Mouse (Mus musculus) Patski (cell line): Measurements from ENCODE around the gene Ctcf. TPM values are rescaled to one million over a fixed set of nuclear protein-coding genes. Genes with fewer than 3 reads are reported as not detected.

ENCODE experiments used
- ATAC-seq: fragments of 100-300 bp; one replicate; pipeline ENCODE4 v1.8.0; 2021
- CTCF ChIA-PET: fragments of 350-600 bp; sonication (Branson Sonifier 250); formaldehyde crosslinking; loops from one replicate; lab custom pipeline; 2022; ENCODE audit warnings: inconsistent platforms; lab: Charles Lee
- POLR2A ChIA-PET: fragments of 350-600 bp; sonication (Branson Sonifier 250); formaldehyde crosslinking; loops from one replicate; lab custom pipeline; 2022; ENCODE audit warnings: antibody characterized with exemption, inconsistent platforms; lab: Charles Lee
- DNase-seq: peaks from one replicate; pipeline ENCODE4 v3.0.0-alpha.2; 2011; ENCODE audit warnings: low read depth, low spot score
- H3K27me3 ChIP-seq: fragments of 371-371 bp; one replicate; pipeline ENCODE4 v1.5.1; 2021
- CTCF ChIP-seq: fragments of 100-300 bp; IDR thresholded peaks from one replicate; pipeline ENCODE4 v1.5.1; 2021
- in situ Hi-C: fragments of 300-500 bp; cut with MboI; formaldehyde crosslinking; loops from 3 replicates; pipeline ENCODE4 v1.11.1; 2018; ENCODE audit warnings: low pct_unique_long_range_greater_than_20kb, mixed read lengths
- polyA plus RNA-seq: library from polyadenylated mRNA; unstranded; gene quantifications from one replicate; pipeline ENCODE4 v1.2.3, GENCODE M21; 2021

The Ctcf gene
- polyA plus RNA-seq, 1 experiment from 2014 or later: 62.5 TPM

DNA sequence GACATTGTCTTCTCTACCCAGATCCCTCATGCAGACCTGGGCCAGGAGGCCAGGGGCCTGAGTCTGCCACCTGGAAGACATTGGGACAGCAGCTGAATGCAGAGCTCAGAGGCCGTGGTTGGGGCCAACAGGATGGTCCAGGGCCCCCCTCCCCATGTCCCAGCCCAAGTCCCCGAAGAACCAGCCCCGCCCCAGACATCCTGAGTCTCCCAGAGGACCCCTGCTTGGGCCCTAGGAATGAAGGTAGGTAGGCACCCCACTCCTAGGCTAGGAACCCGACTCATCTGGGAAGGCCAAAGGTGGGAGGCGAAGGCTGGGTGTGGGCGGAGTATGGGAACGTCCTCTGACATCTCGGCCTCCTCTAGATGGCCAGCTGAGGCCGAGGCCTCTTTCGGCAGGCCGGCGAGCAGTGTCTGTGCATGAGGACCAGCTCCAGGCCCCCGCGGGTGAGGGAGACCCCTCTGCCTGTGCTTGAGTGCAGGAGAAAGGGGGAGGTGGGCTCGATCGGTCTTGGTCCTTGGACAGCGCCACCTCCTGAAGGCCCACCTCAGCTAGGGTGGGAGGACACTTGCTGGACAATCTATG is 60.9 kb downstream of the Ctcf start:
- no peaks in the 10 kb centered on the region for H3K27me3 ChIP-seq
- CTCF ChIA-PET: no interaction called here
- in situ Hi-C loops: no loop called here
- no peak for DNase-seq
- no peak for TF ChIP-seq CTCF
- no peak for ATAC-seq
- POLR2A ChIA-PET: no interaction called here

DNA sequence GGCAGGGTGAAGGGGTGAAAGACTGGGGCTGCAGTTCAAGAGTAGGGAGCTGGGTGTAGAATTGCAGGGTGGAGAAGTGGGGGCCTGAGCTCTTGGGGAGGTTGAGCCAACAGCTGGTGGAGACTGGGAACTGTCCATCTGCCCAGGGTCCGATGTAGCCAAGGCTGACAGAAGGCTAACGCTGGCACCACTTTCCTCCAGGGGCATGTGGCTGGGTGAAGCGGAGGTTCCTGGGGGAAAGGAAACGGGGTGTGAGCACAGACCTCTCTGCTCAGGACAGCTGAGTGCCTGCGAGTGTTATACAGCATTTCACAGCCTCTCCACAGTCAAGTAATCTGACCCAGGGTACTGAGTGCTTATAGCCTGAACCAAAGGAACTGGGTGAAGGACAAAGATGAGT is 62.4 kb downstream of the Ctcf start:
- no peak for TF ChIP-seq CTCF
- in situ Hi-C loops: no loop called here
- CTCF ChIA-PET: no interaction called here
- H3K27me3 ChIP-seq: no peaks in the 10 kb centered on the region
- DNase-seq (no peak), ATAC-seq (no peak)
- POLR2A ChIA-PET: interaction anchor here (0.6 kb wide), 1 partner anchor 76 kb away, joined by 3 read pairs; no protein-coding TSS in a partner anchor

- ChIA-PET CTCF (interaction anchor here (1.0 kb wide), 1 partner anchor 31 kb away, joined by 3 read pairs; no protein-coding TSS in a partner anchor), POLR2A (interaction anchor here (1.3 kb wide), 1 partner anchor 94 kb away, joined by 5 read pairs; no protein-coding TSS in a partner anchor)
- no peak for TF ChIP-seq CTCF
- DNase-seq (no peak), ATAC-seq (no peak)
- H3K27me3 ChIP-seq: no peaks in the 10 kb centered on the region
- in situ Hi-C loops: no loop called here
These were observed 63.3 kb downstream of the Ctcf start for GRCm38 (mm10) chr8:105699488-105700215.

GRCm38 (mm10) chr8:105700566-105700965 is 64.2 kb downstream of the Ctcf start:
- DNase-seq (no peak), ATAC-seq (peak; percentile 58)
- TF ChIP-seq CTCF: no peak
- ChIA-PET POLR2A (interaction anchor here (1.3 kb wide), 1 partner anchor 94 kb away, joined by 5 read pairs; no protein-coding TSS in a partner anchor), CTCF (interaction anchor here (1.0 kb wide), 1 partner anchor 32 kb away, joined by 3 read pairs; no protein-coding TSS in a partner anchor)
- in situ Hi-C loops: no loop called here
- H3K27me3 ChIP-seq: no peaks in the 10 kb centered on the region

- in situ Hi-C loops: no loop called here
- DNase-seq: peak; percentile 78
- POLR2A ChIA-PET: interaction anchor here (0.6 to 1.3 kb wide), 2 partner anchors 95 to 309 kb away, joined by 4 to 5 read pairs; no protein-coding TSS in a partner anchor
- no peak for TF ChIP-seq CTCF
- CTCF ChIA-PET: interaction anchor here (1.0 kb wide), 1 partner anchor 33 kb away, joined by 3 read pairs; no protein-coding TSS in a partner anchor
- ATAC-seq: peak; percentile 57
- H3K27me3 ChIP-seq: no peaks in the 10 kb centered on the region
These were observed 64.8 kb downstream of the Ctcf start, which contains the start of the genes Acd and Pard6a for GRCm38 (mm10) chr8:105700966-105701824. TSS of gene Acd (minus strand) at chr8:105701102. TSS of gene Pard6a (plus strand) at chr8:105701148.

DNA sequence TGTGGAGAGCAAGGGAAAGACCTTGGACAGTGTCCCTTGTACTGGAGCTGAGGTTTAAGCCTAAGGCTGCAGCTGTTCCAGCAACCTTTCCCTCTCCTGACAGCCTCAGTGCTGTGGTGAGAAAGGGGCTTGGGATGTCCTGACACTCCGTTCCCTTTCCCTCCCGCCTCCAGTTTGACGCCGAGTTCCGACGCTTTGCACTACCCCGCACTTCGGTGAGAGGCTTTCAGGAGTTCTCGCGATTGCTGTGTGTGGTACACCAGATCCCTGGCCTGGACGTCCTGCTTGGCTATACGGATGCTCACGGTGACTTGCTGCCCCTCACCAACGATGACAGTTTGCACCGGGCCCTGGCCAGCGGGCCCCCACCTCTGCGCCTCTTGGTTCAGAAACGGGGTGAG is 65.6 kb downstream of the Ctcf start:
- no peaks in the 10 kb centered on the region for H3K27me3 ChIP-seq
- POLR2A ChIA-PET: no interaction called here
- CTCF ChIA-PET: no interaction called here
- no peak for TF ChIP-seq CTCF
- peak; percentile 32 for ATAC-seq
- DNase-seq: no peak
- in situ Hi-C loops: no loop called here

DNA sequence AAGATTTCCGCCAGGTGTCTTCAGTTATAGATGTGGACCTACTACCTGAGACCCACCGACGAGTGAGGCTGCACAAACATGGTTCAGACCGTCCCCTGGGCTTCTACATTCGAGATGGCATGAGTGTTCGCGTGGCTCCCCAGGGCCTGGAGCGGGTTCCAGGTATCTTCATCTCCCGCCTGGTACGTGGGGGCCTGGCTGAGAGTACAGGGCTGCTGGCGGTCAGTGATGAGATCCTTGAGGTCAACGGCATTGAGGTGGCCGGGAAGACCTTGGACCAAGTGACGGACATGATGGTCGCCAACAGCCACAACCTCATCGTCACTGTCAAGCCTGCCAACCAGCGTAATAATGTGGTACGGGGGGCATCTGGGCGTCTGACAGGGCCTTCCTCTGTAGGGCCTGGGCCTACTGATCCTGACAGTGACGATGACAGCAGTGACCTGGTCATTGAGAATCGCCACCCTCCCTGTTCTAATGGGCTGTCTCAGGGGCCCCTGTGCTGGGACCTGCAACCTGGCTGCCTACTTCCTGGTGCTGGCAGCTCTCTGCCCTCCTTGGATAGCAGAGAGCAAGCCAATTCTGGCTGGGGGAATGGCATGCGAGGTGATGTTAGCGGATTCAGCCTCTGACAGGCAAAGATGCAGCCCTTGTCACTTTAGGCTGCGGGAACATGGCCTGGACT is 66.5 kb downstream of the Ctcf start:
- in situ Hi-C loops: no loop called here
- H3K27me3 ChIP-seq: no peaks in the 10 kb centered on the region
- DNase-seq: no peak
- POLR2A ChIA-PET: no interaction called here
- ATAC-seq: no peak
- no peak for TF ChIP-seq CTCF
- CTCF ChIA-PET: interaction anchor here (1.4 kb wide), 1 partner anchor 139 kb away, joined by 3 read pairs; no protein-coding TSS in a partner anchor

GRCm38 (mm10) chr8:105704146-105704812 is 67.9 kb downstream of the Ctcf start:
- H3K27me3 ChIP-seq: no peaks in the 10 kb centered on the region
- no peak for DNase-seq
- ATAC-seq: no peak
- in situ Hi-C loops: no loop called here
- TF ChIP-seq CTCF: no peak
- POLR2A ChIA-PET: no interaction called here
- CTCF ChIA-PET: interaction anchor here (1.4 to 1.5 kb wide), 2 partner anchors 10 to 140 kb away, joined by 3 to 4 read pairs; no protein-coding TSS in a partner anchor

GRCm38 (mm10) chr8:105704955-105705354 is 68.6 kb downstream of the Ctcf start:
- POLR2A ChIA-PET: interaction anchor here (0.7 kb wide), 1 partner anchor 12 kb away, joined by 3 read pairs; no protein-coding TSS in a partner anchor
- no peak for TF ChIP-seq CTCF
- in situ Hi-C loops: no loop called here

More at GRCm38 (mm10) chr8:105704955-105705354, 68.6 kb downstream of the Ctcf start:
- DNase-seq (no peak), ATAC-seq (no peak)
- CTCF ChIA-PET: interaction anchor here (1.5 kb wide), 1 partner anchor 9 kb away, joined by 4 read pairs; no protein-coding TSS in a partner anchor
- no peaks in the 10 kb centered on the region for H3K27me3 ChIP-seq
